Mouse (Mus musculus) bone marrow macrophage, adult 2 months (primary cell): ENCODE measurements around the gene Pcca.

Experiments used
- CTCF ChIP-seq: IDR thresholded peaks from 2 replicates; pipeline ENCODE4 v1.5.1; 2012; ENCODE audit warnings: low read depth, mild to moderate bottlenecking, low read length, moderate library complexity
- POLR2A ChIP-seq: IDR thresholded peaks from 2 replicates; pipeline ENCODE4 v1.6.1; 2012; ENCODE audit warnings: mild to moderate bottlenecking, low read depth, low read length, borderline replicate concordance

DNA sequence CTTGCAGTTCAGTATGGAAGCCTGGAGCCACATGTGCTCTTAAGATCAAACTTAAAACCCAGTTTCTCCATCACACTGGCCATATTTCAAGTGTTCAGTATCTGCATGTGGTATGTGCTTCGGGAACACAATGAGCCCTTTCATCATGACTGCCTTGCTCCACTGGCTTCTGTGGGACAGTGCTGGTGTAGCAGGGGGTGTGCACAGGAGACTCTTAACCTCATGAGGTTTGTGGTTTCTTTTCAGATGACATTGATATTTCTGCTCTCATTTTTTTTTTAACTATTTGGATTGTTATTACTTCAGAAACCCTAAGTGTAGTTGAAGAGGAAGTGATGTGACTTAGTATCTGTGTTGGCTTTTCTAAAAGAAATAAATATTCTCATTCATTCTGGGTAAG, 180.8 kb downstream of the Pcca start:
- TF ChIP-seq CTCF: no peak
- no peak for TF ChIP-seq POLR2A
